Mouse (Mus musculus) forebrain, embryonic 11.5 days (tissue): ENCODE results near the gene Med16. TPM values are rescaled to one million over a fixed set of nuclear protein-coding genes. Genes with fewer than 3 reads are reported as not detected.

Experiments used
- ATAC-seq: fragments of 200-750 bp; cut with Nextera tagmentation; replicated peaks from 2 replicates; pipeline ENCODE4 v1.8.0; 2017; ENCODE audit warnings: moderate TSS enrichment; ENCODE audit not compliant: low FRiP score
- DNase-seq: peaks from one replicate; pipeline ENCODE4 v3.0.0-alpha.2; 2017; ENCODE audit warnings: low spot score
- H3K27ac ChIP-seq: fragments of 300-500 bp; sonication (generic); 2 replicates; pipeline ENCODE4 v1.5.1; 2014; ENCODE audit warnings: low read depth, low read length
- H3K27me3 ChIP-seq: fragments of 300-500 bp; sonication (generic); 2 replicates; pipeline ENCODE4 v1.6.1; 2014; ENCODE audit warnings: mild to moderate bottlenecking, low read length, mixed read lengths; ENCODE audit not compliant: control insufficient read depth, insufficient read depth
- H3K36me3 ChIP-seq: fragments of 300-500 bp; sonication (generic); 2 replicates; pipeline ENCODE4 v1.6.1; 2014; ENCODE audit warnings: mild to moderate bottlenecking, low read length, moderate library complexity, mixed read lengths; ENCODE audit not compliant: control insufficient read depth, insufficient read depth
- H3K4me1 ChIP-seq: fragments of 300-500 bp; sonication (generic); replicated peaks from 2 replicates; pipeline ENCODE4 v1.6.1; 2014; ENCODE audit warnings: low read length, mixed read lengths; ENCODE audit not compliant: control insufficient read depth, insufficient read depth
- H3K4me2 ChIP-seq: fragments of 300-500 bp; sonication (generic); 2 replicates; pipeline ENCODE4 v1.6.1; 2014; ENCODE audit warnings: low read depth, mild to moderate bottlenecking, low read length, moderate library complexity, mixed read lengths; ENCODE audit not compliant: severe bottlenecking
- H3K4me3 ChIP-seq: fragments of 300-500 bp; sonication (generic); 2 replicates; pipeline ENCODE4 v1.5.1; 2014; ENCODE audit warnings: low read depth, low read length
- H3K9ac ChIP-seq: fragments of 300-500 bp; sonication (generic); 2 replicates; pipeline ENCODE4 v1.6.1; 2014; ENCODE audit warnings: low read length
- H3K9me3 ChIP-seq: fragments of 300-500 bp; sonication (generic); 2 replicates; pipeline ENCODE4 v1.6.1; 2016; ENCODE audit warnings: low read length, mixed read lengths; ENCODE audit not compliant: control insufficient read depth
- WGBS: fragments of 180-500 bp; shearing (Covaris S2); extraction: QIAGEN DNeasy Blood & Tissue Kit; methylation state at CpG from one replicate; pipeline ENCODE4 v1.1.7; 2014; 5-methylcytosine and 5-hydroxymethylcytosine counted together
- polyA plus RNA-seq: library from polyadenylated mRNA; unstranded; fragments of >200 nt; fragmentation: Nextera tagmentation; extraction: Ambion mirVana; gene quantifications from 2 replicates; pipeline ENCODE4 v1.2.1, GENCODE M21; 2014

Gene Med16
- polyA plus RNA-seq, 1 experiment from 2014 or later: 60.4 TPM

DNA sequence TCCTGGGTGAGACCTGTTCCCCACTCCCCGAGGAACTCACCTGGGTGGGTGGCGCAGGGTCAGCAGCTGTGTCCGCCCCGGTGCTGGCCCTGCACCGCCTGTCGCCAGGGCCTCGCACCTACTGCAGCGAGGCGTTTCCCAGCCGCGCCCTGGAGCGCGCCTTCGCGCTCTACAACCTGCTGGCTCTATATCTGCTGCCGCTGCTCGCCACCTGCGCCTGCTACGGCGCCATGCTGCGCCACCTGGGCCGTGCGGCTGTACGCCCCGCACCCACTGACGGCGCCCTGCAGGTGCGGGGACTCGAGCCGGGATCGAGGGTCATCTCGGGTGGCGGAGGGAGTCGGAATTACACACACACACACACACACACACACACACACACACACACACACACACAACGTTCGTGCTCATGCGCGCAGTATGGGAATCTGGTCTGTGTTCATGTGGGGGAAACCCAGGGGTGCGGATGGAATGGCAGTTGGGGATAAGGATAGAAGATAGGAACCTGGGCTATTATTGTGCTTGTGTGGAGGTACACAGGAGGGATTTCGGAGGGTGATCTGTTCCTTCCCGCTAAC is 12.3 kb upstream of the Med16 start, which contains the start of gene R3hdm4:
R3hdm4 (minus strand) TSS at position 251 of the 578 bp plus-strand sequence.
- Histone ChIP-seq H3K9ac (no peak within 1 kb of the TSS), H3K27me3 (peaks cover 65% of the 10 kb centered on the region), H3K4me2 (peak within 1 kb of the TSS; percentile 21; the same call in 1 of the 2 replicates), H3K36me3 (no peaks in the 10 kb centered on the region), H3K4me3 (peak within 1 kb of the TSS; percentile 17; the same call in 1 of the 2 replicates), H3K27ac (no peak within 1 kb of the TSS), H3K9me3 (no peaks in the 10 kb centered on the region), H3K4me1 (peaks cover 14% of the 10 kb centered on the region; the same call in 1 of the 2 replicates)
- ATAC-seq: no peak
- no peak for DNase-seq
- 4% methylated on average over 41 of the region's 41 CpGs for WGBS

DNA sequence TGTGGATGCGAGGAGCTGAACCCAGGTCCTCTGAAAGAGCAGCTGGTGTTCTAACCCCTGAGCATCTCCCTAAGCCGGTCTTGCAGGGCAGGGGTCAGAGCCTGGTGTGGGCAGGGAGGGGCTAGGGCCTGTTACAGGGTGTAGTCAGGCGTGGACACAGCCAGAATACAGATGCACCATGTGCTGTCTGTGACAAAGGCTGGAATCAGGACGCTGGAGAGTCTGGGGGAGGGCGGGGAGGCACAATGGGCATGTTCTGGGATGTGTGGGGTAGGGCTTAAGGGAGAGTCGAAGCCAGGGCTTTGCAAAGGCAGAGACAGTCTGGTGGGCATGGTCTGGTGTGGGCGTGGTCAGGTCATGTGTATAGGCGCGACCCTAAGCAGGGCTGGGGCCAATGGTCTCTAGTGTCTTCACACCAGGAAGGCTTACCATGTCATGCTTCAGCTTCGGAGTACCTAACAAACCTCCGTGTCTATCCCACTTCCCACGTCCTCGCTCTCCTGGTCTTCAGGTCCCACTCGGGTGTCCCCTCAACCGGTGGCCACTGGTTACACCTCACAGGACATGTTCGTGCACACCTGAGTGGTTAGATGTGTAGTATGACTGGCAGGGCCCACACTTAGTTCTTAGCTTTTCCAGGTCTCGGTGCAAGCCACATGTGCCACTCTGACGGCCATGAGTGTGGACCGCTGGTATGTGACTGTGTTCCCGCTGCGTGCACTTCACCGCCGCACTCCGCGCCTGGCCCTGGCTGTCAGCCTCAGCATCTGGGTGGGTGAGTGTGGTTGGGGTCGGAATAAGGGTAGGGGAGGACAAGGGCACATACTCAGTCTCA is 11.6 kb upstream of the Med16 start:
- ATAC-seq: peak; percentile 25; the same call in 1 of the 2 replicates
- H3K4me1 ChIP-seq: peaks cover 20% of the 10 kb centered on the region
- H3K4me3 ChIP-seq: no peak overlapping the region

DNA sequence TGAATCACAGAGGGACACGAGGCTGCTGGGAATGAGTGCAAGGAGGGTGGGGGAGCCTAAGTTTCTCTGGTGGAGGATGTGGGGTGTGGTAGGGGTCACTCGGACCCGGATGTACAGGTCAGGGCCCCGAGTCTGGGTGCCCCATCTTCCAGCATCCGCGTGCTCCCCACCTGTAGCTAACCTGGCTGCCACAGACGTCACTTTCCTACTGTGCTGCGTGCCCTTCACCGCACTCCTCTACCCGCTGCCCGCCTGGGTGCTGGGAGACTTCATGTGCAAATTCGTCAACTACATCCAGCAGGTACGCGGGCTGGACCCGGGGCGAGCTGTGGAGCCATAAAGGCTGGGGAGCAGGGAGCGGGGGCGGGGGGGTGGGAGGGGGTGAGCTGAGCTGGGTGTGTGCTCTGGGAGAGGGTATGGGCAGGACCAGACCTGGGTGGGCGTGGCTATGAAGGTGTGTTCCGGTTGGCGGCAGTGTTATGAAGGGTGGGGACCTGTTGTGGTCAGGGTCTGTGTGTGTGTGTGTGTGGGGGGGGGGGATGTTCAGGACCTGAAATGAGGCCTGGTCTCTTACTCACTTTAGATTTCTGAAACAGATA is 10.6 kb upstream of the Med16 start:
- Histone ChIP-seq H3K27ac (no peak overlapping the region), H3K27me3 (peaks cover 65% of the 10 kb centered on the region), H3K4me1 (peaks cover 21% of the 10 kb centered on the region), H3K9ac (no peak overlapping the region), H3K9me3 (no peaks in the 10 kb centered on the region), H3K4me3 (no peak overlapping the region; the same call in 1 of the 2 replicates), H3K4me2 (0 out of 2 replicates have a peak overlapping the region, but pooled peaks have one; percentile 11), H3K36me3 (no peaks in the 10 kb centered on the region)
- WGBS: 4% methylated on average over 21 of the region's 21 CpGs
- ATAC-seq: no peak
- DNase-seq: no peak

More for the DNA sequence above, 11.6 kb upstream of the Med16 start:
- WGBS: 17% methylated on average over 26 of the region's 26 CpGs
- DNase-seq: no peak
- no peak overlapping the region for H3K27ac ChIP-seq
- H3K27me3 ChIP-seq: peaks cover 65% of the 10 kb centered on the region
- H3K4me2 ChIP-seq: no peak overlapping the region
- no peak overlapping the region for H3K9ac ChIP-seq
- H3K36me3 ChIP-seq: no peaks in the 10 kb centered on the region
- H3K9me3 ChIP-seq: no peaks in the 10 kb centered on the region

GRCm38 (mm10) chr10:79918231-79919078 is 9.7 kb upstream of the Med16 start:
- Histone ChIP-seq H3K36me3 (no peaks in the 10 kb centered on the region), H3K27me3 (peaks cover 63% of the 10 kb centered on the region), H3K27ac (no peak overlapping the region), H3K9me3 (no peaks in the 10 kb centered on the region), H3K4me2 (no peak overlapping the region), H3K4me3 (no peak overlapping the region), H3K9ac (no peak overlapping the region), H3K4me1 (peaks cover 21% of the 10 kb centered on the region)
- WGBS: 3% methylated on average over 34 of the region's 35 CpGs
- no peak for ATAC-seq
- no peak for DNase-seq

GRCm38 (mm10) chr10:79917532-79918100 is 8.9 kb upstream of the Med16 start:
- Histone ChIP-seq H3K9me3 (no peaks in the 10 kb centered on the region), H3K36me3 (no peaks in the 10 kb centered on the region), H3K4me3 (no peak overlapping the region), H3K27ac (no peak overlapping the region), H3K4me1 (peaks cover 21% of the 10 kb centered on the region), H3K27me3 (peaks cover 55% of the 10 kb centered on the region), H3K9ac (no peak overlapping the region), H3K4me2 (no peak overlapping the region; the same call in 1 of the 2 replicates)
- no peak for DNase-seq
- no peak for ATAC-seq
- 63% methylated on average over 5 of the region's 5 CpGs for WGBS

DNA sequence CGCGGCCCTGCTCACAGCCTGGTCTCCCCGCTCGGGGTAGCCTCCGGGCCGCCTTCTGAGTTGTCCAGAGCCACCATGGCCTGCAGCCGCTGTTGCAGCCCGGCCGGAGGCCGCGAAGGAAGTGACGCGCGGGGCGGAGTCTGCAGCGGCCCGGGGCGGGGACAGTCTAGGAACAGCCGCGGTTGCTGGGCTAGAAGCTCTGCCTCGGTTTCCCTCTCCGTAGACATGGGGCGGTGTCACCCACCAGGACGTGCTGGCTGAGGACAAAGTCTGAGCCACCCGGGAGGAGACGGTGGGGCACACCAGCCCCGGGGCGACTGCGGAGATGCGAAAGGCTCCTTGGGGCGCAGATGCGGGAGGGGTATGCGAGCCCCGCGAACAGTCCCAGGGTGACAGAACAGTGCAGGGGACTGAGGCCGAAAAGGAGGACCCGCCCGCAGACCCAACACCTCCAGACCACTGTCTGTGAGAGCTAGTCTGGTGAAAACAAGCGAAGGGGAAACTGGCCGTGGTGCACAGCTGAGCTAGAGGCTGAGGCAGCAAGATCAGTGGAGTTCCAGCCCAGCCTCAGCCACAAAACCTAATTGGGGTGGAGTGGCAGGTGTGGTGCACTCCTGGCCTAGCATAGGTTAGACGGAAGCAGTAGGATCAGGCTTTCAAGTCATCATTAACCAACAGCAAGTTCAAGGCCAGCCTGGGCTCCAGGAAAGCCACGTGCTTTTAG is 8.2 kb upstream of the Med16 start, which contains the start of gene Kiss1r:
Kiss1r (plus strand) TSS at position 164 of the 724 bp plus-strand sequence.
- 2% methylated on average over 42 of the region's 42 CpGs for WGBS
- Histone ChIP-seq H3K9ac (peak within 1 kb of the TSS; percentile 94), H3K9me3 (no peaks in the 10 kb centered on the region), H3K36me3 (no peaks in the 10 kb centered on the region), H3K4me2 (peak within 1 kb of the TSS; percentile 83), H3K27me3 (peaks cover 48% of the 10 kb centered on the region), H3K4me1 (peaks cover 21% of the 10 kb centered on the region), H3K27ac (no peak within 1 kb of the TSS; the same call in 1 of the 2 replicates), H3K4me3 (peak within 1 kb of the TSS; percentile 81)
- DNase-seq (peak; percentile 90), ATAC-seq (peak; percentile 87)

DNA sequence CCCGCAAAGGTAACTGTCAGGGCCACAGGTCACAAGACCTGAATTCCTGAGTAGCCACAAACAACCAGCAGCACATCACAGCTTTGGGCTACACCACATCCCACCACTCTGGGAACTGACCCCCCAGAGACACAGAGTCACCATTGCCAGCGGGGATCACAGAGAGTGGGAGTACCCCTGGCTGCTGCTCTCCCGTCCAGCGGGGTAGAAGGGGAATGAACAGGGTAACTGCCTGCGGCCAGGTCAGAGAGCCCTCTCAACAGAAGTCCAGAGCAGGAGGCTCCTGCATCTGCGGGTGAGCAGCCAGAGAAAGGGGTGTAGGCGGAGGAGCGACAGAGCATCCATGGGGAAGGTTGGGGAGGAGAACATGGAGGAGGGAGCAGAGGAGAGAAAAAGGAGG is 7.4 kb upstream of the Med16 start:
- ATAC-seq: no peak

More for the DNA sequence above, 7.4 kb upstream of the Med16 start:
- peak overlapping the region; percentile 83 for H3K4me2 ChIP-seq
- 7% methylated on average over 8 of the region's 8 CpGs for WGBS
- no peaks in the 10 kb centered on the region for H3K36me3 ChIP-seq
- peak overlapping the region; percentile 94 for H3K9ac ChIP-seq
- no peak overlapping the region; the same call in 1 of the 2 replicates for H3K27ac ChIP-seq
- H3K4me3 ChIP-seq: peak overlapping the region; percentile 81
- no peaks in the 10 kb centered on the region for H3K9me3 ChIP-seq
- no peak for DNase-seq
- peaks cover 21% of the 10 kb centered on the region for H3K4me1 ChIP-seq
- peaks cover 40% of the 10 kb centered on the region for H3K27me3 ChIP-seq
